ENCODE assay signal across 8 mouse cellular contexts in the genomic region with DNA sequence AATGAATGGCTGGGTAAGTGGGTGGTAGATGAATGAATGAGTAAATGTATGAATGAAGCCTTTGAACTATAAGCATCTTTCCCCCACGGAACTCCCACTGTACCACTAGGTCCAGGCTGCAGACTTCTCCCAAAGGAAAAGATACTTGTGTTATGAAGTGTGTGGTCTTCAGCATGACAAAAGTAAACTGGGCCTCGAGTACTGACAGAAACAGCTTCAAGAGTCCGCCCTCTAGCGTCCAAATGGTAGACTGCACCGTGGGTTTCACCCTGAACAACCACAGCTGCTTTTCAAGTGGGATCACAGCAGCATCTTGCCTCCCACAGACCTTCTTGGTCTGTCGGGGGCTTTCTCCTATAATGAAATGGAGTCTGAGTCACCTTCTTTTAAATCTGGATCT. TPM values are rescaled to one million over a fixed set of nuclear protein-coding genes. Genes with fewer than 3 reads are reported as not detected.
DNase-seq lines count a peak whose midpoint lies in the region; ATAC-seq and TF ChIP-seq lines count a peak whose summit lies in the region.

No protein-coding gene starts in this region.

- DNase-seq in heart, adult 2 months = peak; percentile 29 to 73
- no peak for DNase-seq in heart, postnatal 25 days (ENCODE audit: low spot score)
- peak; percentile 36 for DNase-seq in c-Kit-positive CD71-negative TER-119-negative erythroid progenitor cells, embryonic 14.5 days (ENCODE audit: low read depth)
- peak; percentile 85 for DNase-seq in forebrain, postnatal 0 days
- peak; percentile 51 for DNase-seq in kidney, adult 9 months
- DNase-seq in limb, embryonic 14.5 days (ENCODE audit: low spot score) = peak; percentile 65

- no peak overlapping the region for H3K27ac ChIP-seq in heart, adult 2 months
- no peak overlapping the region for H3K27ac ChIP-seq in forebrain, postnatal 0 days (ENCODE audit: low read depth, low read length)
- H3K27ac ChIP-seq in limb, embryonic 14.5 days (replicated peaks; ENCODE audit: low read depth, low read length) = no peak overlapping the region
- H3K27ac ChIP-seq in neural tube, embryonic 12.5 days = no peak overlapping the region
- H3K27ac ChIP-seq in testis, adult 2 months (ENCODE audit: control insufficient read depth, insufficient read depth, low read depth, low read length) = no peak overlapping the region

- ATAC-seq in forebrain, postnatal 0 days = peak; percentile 74
- no peak for ATAC-seq in limb, embryonic 14.5 days (ENCODE audit: low FRiP score, low read depth)
- peak; percentile 52; the same call in 1 of the 2 replicates for ATAC-seq in neural tube, embryonic 12.5 days (ENCODE audit: low FRiP score, low read depth)

- WGBS in heart, adult 2 months = 6% methylated on average over 6 of the region's 6 CpGs
- 7% methylated on average over 6 of the region's 6 CpGs for WGBS in forebrain, postnatal 0 days
- WGBS in limb, embryonic 14.5 days = 12% methylated on average over 6 of the region's 6 CpGs
- WGBS in neural tube, embryonic 12.5 days = 9% methylated on average over 6 of the region's 6 CpGs

- H3K9ac ChIP-seq in heart, adult 2 months (ENCODE audit: low read depth, low read length) = no peak overlapping the region
- H3K9ac ChIP-seq in forebrain, postnatal 0 days = no peak overlapping the region
- no peak overlapping the region for H3K9ac ChIP-seq in limb, embryonic 14.5 days (ENCODE audit: low read depth, low read length, severe bottlenecking)
- no peak overlapping the region for H3K9ac ChIP-seq in neural tube, embryonic 12.5 days

- no peaks in the 10 kb centered on the region for H3K36me3 ChIP-seq in heart, adult 2 months (ENCODE audit: control insufficient read depth, insufficient read depth, low read length)
- no peaks in the 10 kb centered on the region for H3K36me3 ChIP-seq in forebrain, postnatal 0 days (ENCODE audit: insufficient read depth)
- no peaks in the 10 kb centered on the region for H3K36me3 ChIP-seq in limb, embryonic 14.5 days (ENCODE audit: control insufficient read depth, insufficient read depth, low read length)
- H3K36me3 ChIP-seq in neural tube, embryonic 12.5 days = no peaks in the 10 kb centered on the region
- H3K36me3 ChIP-seq in testis, adult 2 months (ENCODE audit: control insufficient read depth, insufficient read depth, low read length) = no peaks in the 10 kb centered on the region

- no peak for TF ChIP-seq POLR2A in heart, adult 2 months (IDR thresholded peaks at IDR 0.05; ENCODE audit: insufficient read depth, low read depth, low read length)
- TF ChIP-seq POLR2A in limb, embryonic 14.5 days (IDR thresholded peaks at IDR 0.05; ENCODE audit: borderline replicate concordance, extremely low read depth, insufficient read depth, insufficient read length) = no peak
- TF ChIP-seq POLR2A in testis, adult 2 months (IDR thresholded peaks at IDR 0.05; ENCODE audit: control insufficient read depth, low read depth, low read length) = no peak

- H3K4me1 ChIP-seq in heart, adult 2 months (ENCODE audit: control insufficient read depth, insufficient read depth, low read length) = no peaks in the 10 kb centered on the region
- no peaks in the 10 kb centered on the region for H3K4me1 ChIP-seq in forebrain, postnatal 0 days (ENCODE audit: insufficient read depth)
- H3K4me1 ChIP-seq in limb, embryonic 14.5 days (ENCODE audit: control insufficient read depth, insufficient read depth, low read length) = no peaks in the 10 kb centered on the region
- no peaks in the 10 kb centered on the region for H3K4me1 ChIP-seq in neural tube, embryonic 12.5 days
- no peaks in the 10 kb centered on the region; the same call in 1 of the 2 replicates for H3K4me1 ChIP-seq in testis, adult 2 months (ENCODE audit: control insufficient read depth, insufficient read depth, low read length)

- TF ChIP-seq EP300 in heart, adult 2 months (IDR thresholded peaks at IDR 0.05; ENCODE audit: insufficient read depth, low read depth, low read length) = no peak

- no peaks in the 10 kb centered on the region for H3K9me3 ChIP-seq in forebrain, postnatal 0 days (ENCODE audit: low read length)
- H3K9me3 ChIP-seq in limb, embryonic 14.5 days (ENCODE audit: control insufficient read depth, low read length) = no peaks in the 10 kb centered on the region
- H3K9me3 ChIP-seq in neural tube, embryonic 12.5 days = no peaks in the 10 kb centered on the region

- no peak overlapping the region for H3K4me3 ChIP-seq in heart, adult 2 months
- no peak overlapping the region for H3K4me3 ChIP-seq in forebrain, postnatal 0 days (ENCODE audit: low read depth, low read length)
- H3K4me3 ChIP-seq in limb, embryonic 14.5 days (replicated peaks; ENCODE audit: low read length) = no peak overlapping the region
- H3K4me3 ChIP-seq in neural tube, embryonic 12.5 days = no peak overlapping the region
- H3K4me3 ChIP-seq in testis, adult 2 months (ENCODE audit: control insufficient read depth, low read depth, low read length) = no peak overlapping the region

- H3K79me2 ChIP-seq in heart, adult 2 months (replicated peaks; ENCODE audit: control insufficient read depth, insufficient read depth, low read length) = no peaks in the 10 kb centered on the region

- peak; percentile 97 for TF ChIP-seq CTCF in heart, adult 2 months (IDR thresholded peaks at IDR 0.05)
- peak; percentile 92 for TF ChIP-seq CTCF in forebrain, postnatal 0 days (IDR thresholded peaks at IDR 0.05; ENCODE audit: low read depth)
- peak; percentile 86; the same call in 1 of the 2 replicates for TF ChIP-seq CTCF in testis, adult 2 months (IDR thresholded peaks at IDR 0.05; ENCODE audit: control insufficient read depth, insufficient read depth, insufficient replicate concordance, low read depth, low read length)

- no peaks in the 10 kb centered on the region for H3K27me3 ChIP-seq in heart, adult 2 months (ENCODE audit: control insufficient read depth, insufficient read depth, low read length)
- H3K27me3 ChIP-seq in forebrain, postnatal 0 days (ENCODE audit: insufficient read depth, low read length) = no peaks in the 10 kb centered on the region
- H3K27me3 ChIP-seq in limb, embryonic 14.5 days (ENCODE audit: control insufficient read depth, insufficient read depth, low read length) = no peaks in the 10 kb centered on the region
- H3K27me3 ChIP-seq in neural tube, embryonic 12.5 days (replicated peaks) = no peaks in the 10 kb centered on the region
- no peaks in the 10 kb centered on the region for H3K27me3 ChIP-seq in testis, adult 2 months (ENCODE audit: control insufficient read depth, insufficient read depth, low read length)

- intact Hi-C loops in heart, adult 2 months (cut with DNase I) = loop anchor here (5.0 kb wide), 1 partner anchor 86 kb away; a partner anchor contains a TSS
- intact Hi-C loops in heart, postnatal 25 days (cut with DNase I) = loop anchor here (5.0 kb wide), 1 partner anchor 86 kb away; a partner anchor contains a TSS

- no peak overlapping the region for H3K4me2 ChIP-seq in forebrain, postnatal 0 days (ENCODE audit: low read depth)
- no peak overlapping the region for H3K4me2 ChIP-seq in limb, embryonic 14.5 days (replicated peaks; ENCODE audit: low read depth, low read length, severe bottlenecking)
- H3K4me2 ChIP-seq in neural tube, embryonic 12.5 days (replicated peaks) = no peak overlapping the region

RNA-seq across cellular contexts. Expression of a gene that starts 54.7 kb away (rescaled TPM):
- not detected for total RNA-seq in heart, adult 2 months (2021)
- not detected in 2 replicates for polyA plus RNA-seq in heart, adult 2 months (2012; rRNA removed)
- total RNA-seq in heart, postnatal 25 days (2021) = not detected
- 1.5 and 4.1 TPM in 2 replicates for total RNA-seq in forebrain, postnatal 0 days (2014; rRNA removed)
- 0.68 and 0.74 TPM in 2 replicates for polyA plus RNA-seq in forebrain, postnatal 0 days (2015; fragmentation: Nextera tagmentation; extraction: Ambion mirVana)
- polyA plus RNA-seq in limb, embryonic 14.5 days (2012; rRNA removed) = 0.01 TPM in 1 of 2 replicates, not detected in the other
- not detected in 2 replicates for polyA plus RNA-seq in limb, embryonic 14.5 days (2014; fragmentation: Nextera tagmentation; extraction: Ambion mirVana)
- polyA plus RNA-seq in neural tube, embryonic 12.5 days (2016; fragmentation: Nextera tagmentation; extraction: Ambion mirVana) = not detected in 2 replicates
- not detected in 2 replicates for polyA plus RNA-seq in testis, adult 2 months (2012; rRNA removed)
